Mouse (Mus musculus): ENCODE measurements at regions not wholly inside any gene's neighbourhood (a gene's known extent, or its start where the extent isn't known, plus 50 kb on each side); places are given as distances from the start of the nearest gene placed in this dataset.

DNA sequence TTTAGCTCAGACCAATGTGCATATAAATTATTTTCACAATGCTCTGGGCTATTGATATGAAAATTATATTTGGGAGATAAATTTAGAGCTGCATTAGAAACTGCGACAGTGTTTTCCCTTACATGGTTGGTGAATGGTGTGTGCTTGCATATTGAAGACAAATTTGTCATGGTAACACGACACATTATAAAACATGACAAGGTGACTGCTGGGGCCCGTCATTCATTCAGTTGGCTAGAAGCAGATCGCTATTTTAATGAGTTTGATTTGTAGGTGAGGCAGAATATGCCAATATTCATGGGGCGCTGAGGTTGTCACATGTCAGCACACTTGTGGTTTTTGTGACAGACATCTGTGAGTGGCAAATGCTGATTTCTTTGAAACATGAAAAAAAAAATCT, 147.3 kb upstream of the Arhgap24 start:
- no peak for TF ChIP-seq CTCF (IDR thresholded peaks at IDR 0.05; ENCODE audit: low read depth, low read length)
- TF ChIP-seq POLR2A (IDR thresholded peaks at IDR 0.05; ENCODE audit: insufficient read depth, low read length): no peak
- no peak for TF ChIP-seq EP300 (IDR thresholded peaks at IDR 0.05; ENCODE audit: insufficient read depth, low read depth, low read length)

All from ES-Bruce4 (cell line).